18 mouse cellular contexts compared by ENCODE assay signal in genomic region chr6:148074211-148074864, GRCm38 (mm10). TPM values are rescaled to one million over a fixed set of nuclear protein-coding genes. Genes with fewer than 3 reads are reported as not detected.
DNase-seq lines count a peak whose midpoint lies in the region; ATAC-seq and TF ChIP-seq lines count a peak whose summit lies in the region.
"Had no signal": no experiment of that assay in that cellular context is flagged by ENCODE, and none has a peak within 500 bp of the region (broad histone marks: within the 10 kb centered on the region; RNA-seq: fewer than 3 reads in every experiment).

No protein-coding gene starts in this region.

- H3K27ac ChIP-seq in heart, embryonic 12.5 days (ENCODE audit: poor library complexity, severe bottlenecking): no peak overlapping the region
- no peak overlapping the region for H3K27ac ChIP-seq in intestine, embryonic 14.5 days (ENCODE audit: low read depth)
- no peak overlapping the region for H3K27ac ChIP-seq in intestine, embryonic 15.5 days
- H3K27ac ChIP-seq: embryonic facial prominence, embryonic 15.5 days; heart, embryonic 15.5 days; limb, embryonic 12.5 days; liver, embryonic 13.5 days; macrophage had no signal

- ATAC-seq in heart, embryonic 12.5 days (ENCODE audit: insufficient number of reproducible peaks, low FRiP score): no peak
- no peak for ATAC-seq in intestine, embryonic 14.5 days (replicated peaks; ENCODE audit: low FRiP score, low TSS enrichment, low read depth)
- no peak for ATAC-seq in intestine, embryonic 15.5 days

- no peak overlapping the region for H3K4me2 ChIP-seq in heart, embryonic 12.5 days
- H3K4me2 ChIP-seq in intestine, embryonic 14.5 days (ENCODE audit: low read length): no peak overlapping the region
- H3K4me2 ChIP-seq in intestine, embryonic 15.5 days (replicated peaks): no peak overlapping the region
- H3K4me2 ChIP-seq: embryonic facial prominence, embryonic 15.5 days; heart, embryonic 15.5 days; limb, embryonic 12.5 days; liver, embryonic 13.5 days; lung, embryonic 14.5 days had no signal

- no peak for TF ChIP-seq POLR2A in brain, embryonic 14.5 days (IDR thresholded peaks at IDR 0.05; ENCODE audit: borderline replicate concordance, extremely low read depth, insufficient read depth, insufficient read length, poor library complexity, severe bottlenecking)

- no peaks in the 10 kb centered on the region for H3K9me3 ChIP-seq in heart, embryonic 12.5 days (replicated peaks)
- no peaks in the 10 kb centered on the region for H3K9me3 ChIP-seq in intestine, embryonic 14.5 days (ENCODE audit: control insufficient read depth, low read length)
- no peaks in the 10 kb centered on the region for H3K9me3 ChIP-seq in intestine, embryonic 15.5 days
- H3K9me3 ChIP-seq: embryonic facial prominence, embryonic 15.5 days; heart, embryonic 15.5 days; limb, embryonic 12.5 days; liver, embryonic 13.5 days had no signal

- no peaks in the 10 kb centered on the region for H3K36me3 ChIP-seq in heart, embryonic 12.5 days
- no peaks in the 10 kb centered on the region for H3K36me3 ChIP-seq in intestine, embryonic 14.5 days (ENCODE audit: control insufficient read depth, insufficient read depth, low read length)
- no peaks in the 10 kb centered on the region for H3K36me3 ChIP-seq in intestine, embryonic 15.5 days
- H3K36me3 ChIP-seq: embryonic facial prominence, embryonic 15.5 days; heart, embryonic 15.5 days; limb, embryonic 12.5 days; liver, embryonic 13.5 days had no signal

- no peak for TF ChIP-seq CTCF in brain, embryonic 14.5 days (IDR thresholded peaks at IDR 0.05; ENCODE audit: borderline replicate concordance, extremely low read depth, insufficient read depth, insufficient read length)

- H3K4me1 ChIP-seq in heart, embryonic 12.5 days (replicated peaks): no peaks in the 10 kb centered on the region
- no peaks in the 10 kb centered on the region for H3K4me1 ChIP-seq in intestine, embryonic 14.5 days (replicated peaks; ENCODE audit: control insufficient read depth, insufficient read depth, low read length)
- H3K4me1 ChIP-seq in intestine, embryonic 15.5 days (replicated peaks): no peaks in the 10 kb centered on the region
- H3K4me1 ChIP-seq: embryonic facial prominence, embryonic 15.5 days; heart, embryonic 15.5 days; limb, embryonic 12.5 days; liver, embryonic 13.5 days had no signal

- peak; percentile 6 to 9 for DNase-seq in heart, adult 18-20 months
- DNase-seq in intestine, embryonic 14.5 days (ENCODE audit: low spot score): peak; percentile 46
- peak; percentile 29 for DNase-seq in brain, embryonic 14.5 days (ENCODE audit: low read depth)
- peak; percentile 5 for DNase-seq in mesoderm, embryonic 11.5 days (ENCODE audit: low read depth, low spot score)
- no peak for DNase-seq in urinary bladder, postnatal 10 days (ENCODE audit: low spot score)
- DNase-seq: cerebellum, adult 2 months; cerebellum, postnatal 36 days; gastrocnemius, postnatal 36 days; liver, embryonic 13.5 days; lung, embryonic 14.5 days; right cerebral cortex, postnatal 4 days; thymus, postnatal 14 days had no signal

- H3K4me3 ChIP-seq in heart, embryonic 12.5 days: no peak overlapping the region
- no peak overlapping the region for H3K4me3 ChIP-seq in intestine, embryonic 14.5 days (ENCODE audit: low read depth, low read length)
- no peak overlapping the region for H3K4me3 ChIP-seq in intestine, embryonic 15.5 days (replicated peaks)
- H3K4me3 ChIP-seq: embryonic facial prominence, embryonic 15.5 days; heart, embryonic 15.5 days; limb, embryonic 12.5 days; liver, embryonic 13.5 days had no signal

- H3K9ac ChIP-seq in heart, embryonic 12.5 days: no peak overlapping the region
- no peak overlapping the region for H3K9ac ChIP-seq in intestine, embryonic 14.5 days (ENCODE audit: low read length)
- no peak overlapping the region for H3K9ac ChIP-seq in intestine, embryonic 15.5 days
- H3K9ac ChIP-seq: embryonic facial prominence, embryonic 15.5 days; heart, embryonic 15.5 days; limb, embryonic 12.5 days; liver, embryonic 13.5 days; lung, embryonic 14.5 days had no signal

- H3K27me3 ChIP-seq in heart, embryonic 12.5 days (replicated peaks): no peaks in the 10 kb centered on the region
- H3K27me3 ChIP-seq in intestine, embryonic 14.5 days (replicated peaks; ENCODE audit: control insufficient read depth, insufficient read depth, low read length): no peaks in the 10 kb centered on the region
- H3K27me3 ChIP-seq in intestine, embryonic 15.5 days (replicated peaks): no peaks in the 10 kb centered on the region
- H3K27me3 ChIP-seq: embryonic facial prominence, embryonic 15.5 days; heart, embryonic 15.5 days; limb, embryonic 12.5 days; liver, embryonic 13.5 days had no signal

RNA-seq across cellular contexts. Expression of gene Far2, which starts 27.3 kb away (rescaled TPM):
- total RNA-seq in heart, adult 18-20 months (2021): not detected
- 1.2 and 1.5 TPM in 2 replicates for polyA plus RNA-seq in heart, embryonic 12.5 days (2016; fragmentation: Nextera tagmentation; extraction: Ambion mirVana)
- polyA plus RNA-seq in intestine, embryonic 14.5 days (2014; fragmentation: Nextera tagmentation; extraction: Ambion mirVana): 4.6 and 4.7 TPM in 2 replicates
- 5.0 and 6.1 TPM in 2 replicates for polyA plus RNA-seq in intestine, embryonic 15.5 days (2015; fragmentation: Nextera tagmentation; extraction: Ambion mirVana)
- polyA plus RNA-seq in brain, embryonic 14.5 days (2012; rRNA removed): 5.8 and 9.6 TPM in 2 replicates
- total RNA-seq: gastrocnemius, postnatal 36 days had no signal
